Mouse (Mus musculus) intestine, embryonic 16.5 days (tissue): Measurements from ENCODE around the gene Ly6g6c. TPM values are rescaled to one million over a fixed set of nuclear protein-coding genes. Genes with fewer than 3 reads are reported as not detected.
A peak's percentile ranks its signal among the peaks of the same experiment; 100 is the strongest.

Experiments
- ATAC-seq: fragments of 200-750 bp; cut with Nextera tagmentation; 2 replicates; pipeline ENCODE4 v1.8.0; 2017; ENCODE audit warnings: moderate TSS enrichment, moderate library complexity
- H3K27ac ChIP-seq: fragments of 300-500 bp; sonication (generic); 2 replicates; pipeline ENCODE4 v1.5.1; 2014; ENCODE audit warnings: mild to moderate bottlenecking, low read length
- H3K27me3 ChIP-seq: fragments of 300-500 bp; sonication (generic); replicated peaks from 2 replicates; pipeline ENCODE4 v1.6.1; 2014; ENCODE audit warnings: low read length, control low read depth, mixed read lengths; ENCODE audit not compliant: control insufficient read depth, insufficient read depth
- H3K36me3 ChIP-seq: fragments of 300-500 bp; sonication (generic); 2 replicates; pipeline ENCODE4 v1.6.1; 2014; ENCODE audit warnings: low read length, control low read depth; ENCODE audit not compliant: control insufficient read depth, insufficient read depth
- H3K4me1 ChIP-seq: fragments of 300-500 bp; sonication (generic); 2 replicates; pipeline ENCODE4 v1.6.1; 2014; ENCODE audit warnings: low read length, control low read depth, mixed read lengths; ENCODE audit not compliant: control insufficient read depth, insufficient read depth
- H3K4me2 ChIP-seq: fragments of 300-500 bp; sonication (generic); 2 replicates; pipeline ENCODE4 v1.6.1; 2014; ENCODE audit warnings: low read depth, low read length, control low read depth
- H3K4me3 ChIP-seq: fragments of 300-500 bp; sonication (generic); 2 replicates; pipeline ENCODE4 v1.5.1; 2014; ENCODE audit warnings: mild to moderate bottlenecking, low read length
- H3K9ac ChIP-seq: fragments of 300-500 bp; sonication (generic); 2 replicates; pipeline ENCODE4 v1.6.1; 2014; ENCODE audit warnings: low read depth, low read length
- H3K9me3 ChIP-seq: fragments of 300-500 bp; sonication (generic); 2 replicates; pipeline ENCODE4 v1.6.1; 2016; ENCODE audit warnings: low read length, control low read depth; ENCODE audit not compliant: control insufficient read depth
- WGBS: fragments of 180-500 bp; shearing (Covaris S2); extraction: QIAGEN DNeasy Blood & Tissue Kit; methylation state at CpG from one replicate; pipeline ENCODE4 v1.1.7; 2014; 5-methylcytosine and 5-hydroxymethylcytosine counted together
- polyA plus RNA-seq: library from polyadenylated mRNA; unstranded; fragments of >200 nt; fragmentation: Nextera tagmentation; extraction: Ambion mirVana; gene quantifications from 2 replicates; pipeline ENCODE4 v1.2.1, GENCODE M21; 2015

Gene Ly6g6c
- polyA plus RNA-seq, 1 experiment from 2014 or later: 0.24 TPM

- Histone ChIP-seq H3K27me3 (no peaks in the 10 kb centered on the region), H3K4me1 (peaks cover 28% of the 10 kb centered on the region), H3K36me3 (peaks cover 29% of the 10 kb centered on the region), H3K27ac (no peak overlapping the region), H3K4me2 (no peak overlapping the region), H3K9ac (no peak overlapping the region), H3K9me3 (no peaks in the 10 kb centered on the region), H3K4me3 (no peak overlapping the region)
- 89% methylated on average over 11 of the region's 11 CpGs for WGBS
- ATAC-seq: no peak
Measured at GRCm38 (mm10) chr17:35101161-35101560, 36.0 kb downstream of the Ly6g6c start.

- Histone ChIP-seq H3K4me2 (no peak overlapping the region), H3K9me3 (no peaks in the 10 kb centered on the region), H3K9ac (no peak overlapping the region; the same call in 1 of the 2 replicates), H3K36me3 (peaks cover 18% of the 10 kb centered on the region), H3K4me3 (no peak overlapping the region), H3K27ac (peak overlapping the region; percentile 38; the same call in 1 of the 2 replicates), H3K27me3 (no peaks in the 10 kb centered on the region), H3K4me1 (peaks cover 28% of the 10 kb centered on the region)
- 66% methylated on average over 8 of the region's 8 CpGs for WGBS
- ATAC-seq: no peak
Measured at GRCm38 (mm10) chr17:35102299-35102698, 37.1 kb downstream of the Ly6g6c start.

DNA sequence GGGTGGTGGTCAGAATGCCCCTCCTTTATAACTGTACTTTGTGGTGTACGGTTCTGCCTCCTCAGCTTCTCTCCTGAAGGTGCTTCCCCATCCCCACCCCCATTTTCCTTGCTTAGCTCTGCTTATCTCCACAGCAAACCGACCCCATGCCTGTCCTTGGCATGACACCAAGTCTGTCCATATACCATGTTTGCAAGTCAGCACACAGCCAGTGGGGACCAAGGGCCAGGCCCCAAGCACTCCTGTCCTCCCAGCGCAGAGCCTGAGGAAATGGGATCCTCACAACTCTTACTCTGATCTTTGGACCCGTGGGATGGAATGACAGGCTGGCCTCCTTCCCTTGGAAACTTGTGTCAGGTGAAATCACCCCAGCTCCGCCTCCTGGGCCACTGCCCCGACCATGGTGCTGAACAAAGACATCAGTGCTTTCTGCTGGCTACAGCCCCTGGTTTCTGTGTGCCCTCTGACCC, 38.1 kb downstream of the Ly6g6c start:
- Histone ChIP-seq H3K4me1 (peaks cover 28% of the 10 kb centered on the region), H3K9me3 (no peaks in the 10 kb centered on the region), H3K27ac (peak overlapping the region; percentile 85), H3K27me3 (no peaks in the 10 kb centered on the region), H3K4me3 (no peak overlapping the region), H3K4me2 (no peak overlapping the region), H3K36me3 (peaks cover 16% of the 10 kb centered on the region), H3K9ac (peak overlapping the region; percentile 41)
- 53% methylated on average over 6 of the region's 6 CpGs for WGBS
- ATAC-seq: peak; percentile 77

GRCm38 (mm10) chr17:35104079-35104478, 38.9 kb downstream of the Ly6g6c start:
- Histone ChIP-seq H3K4me3 (no peak overlapping the region), H3K36me3 (peaks cover 16% of the 10 kb centered on the region), H3K9ac (0 out of 2 replicates have a peak overlapping the region, but pooled peaks have one; percentile 30), H3K4me2 (no peak overlapping the region), H3K27me3 (no peaks in the 10 kb centered on the region), H3K4me1 (peaks cover 28% of the 10 kb centered on the region), H3K27ac (peak overlapping the region; percentile 85), H3K9me3 (no peaks in the 10 kb centered on the region)
- ATAC-seq: no peak
- 83% methylated on average over 7 of the region's 7 CpGs for WGBS

- peaks cover 16% of the 10 kb centered on the region for H3K36me3 ChIP-seq
- no peaks in the 10 kb centered on the region for H3K9me3 ChIP-seq
- peaks cover 25% of the 10 kb centered on the region for H3K4me1 ChIP-seq
- 75% methylated on average over 6 of the region's 6 CpGs for whole genome bisulfite sequencing
- H3K4me2 ChIP-seq: no peak overlapping the region
- no peak for ATAC-seq
- no peak overlapping the region for H3K9ac ChIP-seq
- no peak overlapping the region for H3K4me3 ChIP-seq
- no peak overlapping the region for H3K27ac ChIP-seq
- H3K27me3 ChIP-seq: no peaks in the 10 kb centered on the region
Measured at GRCm38 (mm10) chr17:35104754-35105153, 39.6 kb downstream of the Ly6g6c start.

DNA sequence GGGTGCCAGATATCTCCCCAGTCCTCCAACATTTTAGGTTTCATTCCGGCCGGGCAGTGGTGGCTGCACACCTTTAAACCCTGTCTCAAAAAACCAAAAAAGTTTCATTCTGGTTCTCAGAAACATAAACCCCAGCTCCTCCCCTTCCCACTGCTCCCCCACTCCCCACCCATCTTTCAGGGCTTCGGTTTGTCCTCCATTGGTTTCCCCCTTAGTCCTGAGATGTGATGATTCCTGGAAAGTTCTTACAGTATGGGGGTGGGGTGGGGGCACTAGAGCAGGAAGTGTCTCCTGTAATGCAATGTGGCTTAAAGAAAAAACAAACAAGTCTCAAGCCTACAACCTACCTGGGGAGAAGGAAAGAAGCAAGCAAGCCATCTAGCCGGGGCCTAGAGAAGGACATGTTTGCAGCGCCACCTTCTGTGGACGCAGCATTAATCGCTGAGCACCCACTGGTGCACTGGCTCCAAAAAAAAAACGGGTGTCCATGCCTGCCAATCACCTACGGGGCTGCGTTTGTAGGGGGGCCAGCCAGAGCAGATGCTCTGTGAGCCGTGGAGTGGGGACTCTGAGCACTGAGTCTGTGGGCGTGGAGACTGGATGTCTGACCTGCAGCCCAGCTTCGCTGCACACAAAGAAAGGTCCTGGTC, 40.7 kb downstream of the Ly6g6c start:
- H3K9ac ChIP-seq: peak overlapping the region; percentile 39
- no peak for ATAC-seq
- 27% methylated on average over 13 of the region's 13 CpGs for WGBS
- peaks cover 11% of the 10 kb centered on the region for H3K36me3 ChIP-seq
- H3K4me2 ChIP-seq: no peak overlapping the region
- H3K27me3 ChIP-seq: no peaks in the 10 kb centered on the region
- no peak overlapping the region for H3K4me3 ChIP-seq
- H3K9me3 ChIP-seq: no peaks in the 10 kb centered on the region
- no peak overlapping the region for H3K27ac ChIP-seq
- peaks cover 20% of the 10 kb centered on the region for H3K4me1 ChIP-seq

DNA sequence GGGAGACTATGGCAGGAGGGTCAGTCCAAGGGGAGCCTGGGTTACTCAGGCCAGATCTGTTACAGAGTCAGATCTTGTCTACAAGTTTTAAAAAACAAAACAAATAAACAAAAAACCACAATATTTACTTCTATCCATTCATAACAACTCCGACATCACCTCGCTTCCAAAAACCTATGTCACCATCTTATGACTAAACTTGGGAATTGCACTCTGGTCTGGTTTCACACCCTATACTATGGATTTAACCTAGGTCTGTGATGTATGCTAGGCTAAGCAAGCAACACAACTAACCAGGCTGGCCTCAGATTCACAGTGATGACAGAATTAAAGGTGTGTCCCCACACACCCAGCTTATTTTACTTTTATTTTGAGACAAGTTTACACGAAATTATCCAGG, 41.3 kb downstream of the Ly6g6c start:
- Histone ChIP-seq H3K4me1 (peaks cover 19% of the 10 kb centered on the region), H3K4me3 (no peak overlapping the region), H3K27ac (no peak overlapping the region), H3K27me3 (no peaks in the 10 kb centered on the region), H3K4me2 (no peak overlapping the region), H3K9me3 (no peaks in the 10 kb centered on the region), H3K9ac (no peak overlapping the region), H3K36me3 (peaks cover 7% of the 10 kb centered on the region; the same call in 1 of the 2 replicates)
- WGBS: 63% methylated on average over 3 of the region's 3 CpGs
- no peak for ATAC-seq

GRCm38 (mm10) chr17:35108097-35108496, 42.9 kb downstream of the Ly6g6c start, which contains the start of gene Ly6g5c:
TSS of gene Ly6g5c (plus strand) at chr17:35108279.
- Histone ChIP-seq H3K9ac (no peak within 1 kb of the TSS), H3K9me3 (no peaks in the 10 kb centered on the region), H3K4me2 (no peak within 1 kb of the TSS), H3K4me1 (peaks cover 4% of the 10 kb centered on the region), H3K36me3 (0 out of 2 replicates have a peak, but pooled peaks cover 2% of the 10 kb centered on the region), H3K27me3 (no peaks in the 10 kb centered on the region), H3K27ac (no peak within 1 kb of the TSS), H3K4me3 (no peak within 1 kb of the TSS)
- 82% methylated on average over 6 of the region's 6 CpGs for WGBS
- no peak for ATAC-seq

GRCm38 (mm10) chr17:35111774-35112173, 46.6 kb downstream of the Ly6g6c start:
- Histone ChIP-seq H3K9ac (no peak overlapping the region), H3K4me3 (no peak overlapping the region), H3K4me2 (no peak overlapping the region), H3K36me3 (peaks cover 6% of the 10 kb centered on the region; the same call in 1 of the 2 replicates), H3K4me1 (no peaks in the 10 kb centered on the region), H3K27me3 (no peaks in the 10 kb centered on the region), H3K9me3 (no peaks in the 10 kb centered on the region), H3K27ac (no peak overlapping the region)
- no peak for ATAC-seq
- WGBS: 73% methylated on average over 9 of the region's 9 CpGs
